In the genomic region with DNA sequence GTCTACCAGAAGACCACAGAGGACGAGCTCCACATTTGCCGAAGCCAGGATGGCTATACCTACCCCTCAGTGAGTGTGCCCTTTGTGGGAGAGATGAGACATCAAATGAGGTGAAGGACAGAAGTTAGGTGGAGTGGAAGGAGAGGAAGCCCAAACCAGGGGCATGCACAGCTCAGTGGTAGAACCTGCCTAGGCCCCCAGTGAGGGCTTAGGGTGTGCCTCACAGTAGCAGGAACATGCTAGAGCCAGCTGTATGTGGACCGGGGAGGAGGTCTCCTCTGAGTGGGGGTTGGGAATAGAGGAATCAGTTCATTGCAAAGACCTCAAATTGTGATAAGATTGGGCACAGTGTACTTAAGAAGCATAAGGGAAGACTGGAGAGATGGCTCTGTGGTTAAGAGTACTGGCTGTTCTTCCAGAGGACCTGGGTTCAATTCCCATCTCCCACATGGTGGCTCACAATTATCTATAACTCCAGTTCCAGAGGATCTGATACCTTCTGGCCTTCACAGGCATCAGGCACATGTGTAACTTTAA, we compare ENCODE assay signal across 12 mouse cellular contexts. TPM values are rescaled to one million over a fixed set of nuclear protein-coding genes. Genes with fewer than 3 reads are reported as not detected.
DNase-seq lines count a peak whose midpoint lies in the region; ATAC-seq and TF ChIP-seq lines count a peak whose summit lies in the region.
"Had no signal": no experiment of that assay in that cellular context is flagged by ENCODE, and none has a peak within 500 bp of the region (broad histone marks: within the 10 kb centered on the region; RNA-seq: fewer than 3 reads in every experiment).

No protein-coding gene starts in this region.

- TF ChIP-seq CTCF in left cerebral cortex, adult 2 months (IDR thresholded peaks at IDR 0.05): no peak

- H3K36me3 ChIP-seq in heart, embryonic 10.5 days: peaks cover 85% of the 10 kb centered on the region
- peaks cover 71% of the 10 kb centered on the region for H3K36me3 ChIP-seq in hindbrain, embryonic 13.5 days
- peaks cover 27% of the 10 kb centered on the region for H3K36me3 ChIP-seq in hindbrain, embryonic 11.5 days (ENCODE audit: control insufficient read depth, insufficient read depth, low read length)
- peaks cover 67% of the 10 kb centered on the region for H3K36me3 ChIP-seq in lung, embryonic 15.5 days

- no peak overlapping the region for H3K4me2 ChIP-seq in hindbrain, embryonic 13.5 days
- no peak overlapping the region for H3K4me2 ChIP-seq in hindbrain, embryonic 11.5 days (replicated peaks; ENCODE audit: low read depth, low read length)
- H3K4me2 ChIP-seq in lung, embryonic 15.5 days: no peak overlapping the region

- peak overlapping the region; percentile 67; the same call in 1 of the 2 replicates for H3K27ac ChIP-seq in heart, embryonic 10.5 days
- 0 out of 2 replicates have a peak overlapping the region, but pooled peaks have one; percentile 69 for H3K27ac ChIP-seq in hindbrain, embryonic 13.5 days
- H3K27ac ChIP-seq in hindbrain, embryonic 11.5 days (ENCODE audit: low read depth, low read length): no peak overlapping the region
- H3K27ac ChIP-seq in lung, embryonic 15.5 days: peak overlapping the region; percentile 48
- no peak overlapping the region for H3K27ac ChIP-seq in left cerebral cortex, adult 2 months
- H3K27ac ChIP-seq: forebrain, embryonic 10.5 days had no signal

- ATAC-seq in hindbrain, embryonic 13.5 days (ENCODE audit: low FRiP score): no peak
- no peak for ATAC-seq in hindbrain, embryonic 11.5 days (ENCODE audit: low FRiP score)
- no peak for ATAC-seq in lung, embryonic 15.5 days (ENCODE audit: borderline replicate concordance, extremely low read depth, low FRiP score, low TSS enrichment)
- ATAC-seq: inflammation-experienced regulatory T-cells, adult 6 months had no signal

- H3K9ac ChIP-seq in hindbrain, embryonic 13.5 days: no peak overlapping the region
- H3K9ac ChIP-seq in hindbrain, embryonic 11.5 days (ENCODE audit: low read depth, low read length): no peak overlapping the region
- no peak overlapping the region for H3K9ac ChIP-seq in lung, embryonic 15.5 days

- intact Hi-C loops in left cerebral cortex, adult 2 months (cut with DNase I): no loop called here

- no peaks in the 10 kb centered on the region for H3K9me3 ChIP-seq in heart, embryonic 10.5 days
- H3K9me3 ChIP-seq in hindbrain, embryonic 13.5 days: no peaks in the 10 kb centered on the region
- H3K9me3 ChIP-seq in hindbrain, embryonic 11.5 days (ENCODE audit: control insufficient read depth, low read length): no peaks in the 10 kb centered on the region
- H3K9me3 ChIP-seq in lung, embryonic 15.5 days: no peaks in the 10 kb centered on the region
- H3K9me3 ChIP-seq: forebrain, embryonic 10.5 days; megakaryocyte, embryonic 14.5 days had no signal

- WGBS in heart, embryonic 10.5 days: 85% methylated on average over 3 of the region's 3 CpGs
- 93% methylated on average over 3 of the region's 3 CpGs for WGBS in hindbrain, embryonic 13.5 days
- WGBS in hindbrain, embryonic 11.5 days: 89% methylated on average over 3 of the region's 3 CpGs
- 77% methylated on average over 3 of the region's 3 CpGs for WGBS in lung, embryonic 15.5 days

- DNase-seq in heart, embryonic 10.5 days (ENCODE audit: low spot score): no peak
- DNase-seq in heart, adult 18-20 months: no peak
- DNase-seq in hindbrain, embryonic 11.5 days (ENCODE audit: low spot score): no peak
- DNase-seq in lung, adult 18-20 months: no peak
- DNase-seq in left cerebral cortex, adult 2 months (ENCODE audit: extremely low spot score in 1 of 2, low spot score in 2 of 2): no peak
- DNase-seq: gastrocnemius, postnatal 10 days; thymus, postnatal 14 days had no signal

- H3K4me3 ChIP-seq in heart, embryonic 10.5 days: no peak overlapping the region
- H3K4me3 ChIP-seq in hindbrain, embryonic 13.5 days: no peak overlapping the region
- H3K4me3 ChIP-seq in hindbrain, embryonic 11.5 days (ENCODE audit: low read depth, low read length): no peak overlapping the region
- H3K4me3 ChIP-seq in lung, embryonic 15.5 days: no peak overlapping the region
- H3K4me3 ChIP-seq in left cerebral cortex, adult 2 months: no peak overlapping the region
- H3K4me3 ChIP-seq: forebrain, embryonic 10.5 days; megakaryocyte, embryonic 14.5 days had no signal

- H3K4me1 ChIP-seq in heart, embryonic 10.5 days: peaks cover 25% of the 10 kb centered on the region
- H3K4me1 ChIP-seq in hindbrain, embryonic 13.5 days (replicated peaks): 0 out of 2 replicates have a peak, but pooled peaks cover 5% of the 10 kb centered on the region
- no peaks in the 10 kb centered on the region for H3K4me1 ChIP-seq in hindbrain, embryonic 11.5 days (replicated peaks; ENCODE audit: control insufficient read depth, insufficient read depth, low read length)
- peaks cover 23% of the 10 kb centered on the region for H3K4me1 ChIP-seq in lung, embryonic 15.5 days

- no peaks in the 10 kb centered on the region for H3K27me3 ChIP-seq in heart, embryonic 10.5 days (ENCODE audit: insufficient read depth, poor library complexity, severe bottlenecking)
- H3K27me3 ChIP-seq in hindbrain, embryonic 13.5 days: no peaks in the 10 kb centered on the region
- H3K27me3 ChIP-seq in hindbrain, embryonic 11.5 days (ENCODE audit: control insufficient read depth, insufficient read depth, low read length): no peaks in the 10 kb centered on the region
- H3K27me3 ChIP-seq in lung, embryonic 15.5 days: no peaks in the 10 kb centered on the region
- H3K27me3 ChIP-seq: megakaryocyte, embryonic 14.5 days had no signal

RNA-seq across cellular contexts. Expression of a gene that starts 12.8 kb away (rescaled TPM):
- 112 and 160 TPM in 2 replicates for polyA plus RNA-seq in heart, embryonic 10.5 days (2016; fragmentation: Nextera tagmentation; extraction: Ambion mirVana)
- 1 to 10 TPM; 4.7 to 6.4 TPM for total RNA-seq in heart, adult 18-20 months (2021)
- 22.0 and 26.4 TPM in 2 replicates for polyA plus RNA-seq in hindbrain, embryonic 13.5 days (2015; fragmentation: Nextera tagmentation; extraction: Ambion mirVana)
- 94.3 and 101 TPM in 2 replicates for polyA plus RNA-seq in hindbrain, embryonic 11.5 days (2014; fragmentation: Nextera tagmentation; extraction: Ambion mirVana)
- polyA plus RNA-seq in lung, embryonic 15.5 days (2015; fragmentation: Nextera tagmentation; extraction: Ambion mirVana): 154 TPM in 2 replicates
- 1 to 10 TPM; 1.7 to 2.4 TPM for total RNA-seq in left cerebral cortex, adult 2 months (2021)

RNA-seq across cellular contexts. Expression of a gene that starts 24.0 kb away (rescaled TPM):
- 36.6 and 42.9 TPM in 2 replicates for polyA plus RNA-seq in heart, embryonic 10.5 days (2016; fragmentation: Nextera tagmentation; extraction: Ambion mirVana)
- total RNA-seq in heart, adult 18-20 months (2021): 1 to 10 TPM; 1.9 to 2.4 TPM
- polyA plus RNA-seq in hindbrain, embryonic 13.5 days (2015; fragmentation: Nextera tagmentation; extraction: Ambion mirVana): 12.4 and 15.6 TPM in 2 replicates
- polyA plus RNA-seq in hindbrain, embryonic 11.5 days (2014; fragmentation: Nextera tagmentation; extraction: Ambion mirVana): 17.9 and 22.0 TPM in 2 replicates
- 38.9 and 39.5 TPM in 2 replicates for polyA plus RNA-seq in lung, embryonic 15.5 days (2015; fragmentation: Nextera tagmentation; extraction: Ambion mirVana)
- 10 to 100 TPM; 15.8 to 17.7 TPM for total RNA-seq in left cerebral cortex, adult 2 months (2021)

RNA-seq across cellular contexts. Expression of a gene that starts 51.2 kb away (rescaled TPM):
- 16.4 and 16.9 TPM in 2 replicates for polyA plus RNA-seq in heart, embryonic 10.5 days (2016; fragmentation: Nextera tagmentation; extraction: Ambion mirVana)
- 10 to 100 TPM; 58.1 to 60.8 TPM for total RNA-seq in heart, adult 18-20 months (2021)
- polyA plus RNA-seq in hindbrain, embryonic 13.5 days (2015; fragmentation: Nextera tagmentation; extraction: Ambion mirVana): 4.7 and 5.0 TPM in 2 replicates
- 4.1 and 4.7 TPM in 2 replicates for polyA plus RNA-seq in hindbrain, embryonic 11.5 days (2014; fragmentation: Nextera tagmentation; extraction: Ambion mirVana)
- polyA plus RNA-seq in lung, embryonic 15.5 days (2015; fragmentation: Nextera tagmentation; extraction: Ambion mirVana): 27.7 and 30.0 TPM in 2 replicates
- total RNA-seq in left cerebral cortex, adult 2 months (2021): 1 to 10 TPM; 8.5 to 8.8 TPM
- polyA plus RNA-seq: inflammation-experienced regulatory T-cells, adult 6 months had no signal

Comparison
In these comparisons a context has a peak if more than half of its experiments do, and no peak if none do; other contexts are left out.
1. H3K27ac ChIP-seq: peak in heart, embryonic 10.5 days (single experiment), hindbrain, embryonic 13.5 days (single experiment) and lung, embryonic 15.5 days (single experiment); none in hindbrain, embryonic 11.5 days (single experiment) and left cerebral cortex, adult 2 months (single experiment).